Mouse (Mus musculus): ENCODE data around the gene Maz. TPM values are rescaled to one million over a fixed set of nuclear protein-coding genes. Genes with fewer than 3 reads are reported as not detected.

The Maz gene
- polyA plus RNA-seq, 1 experiment from 2014 or later, result 42.2 TPM

DNA sequence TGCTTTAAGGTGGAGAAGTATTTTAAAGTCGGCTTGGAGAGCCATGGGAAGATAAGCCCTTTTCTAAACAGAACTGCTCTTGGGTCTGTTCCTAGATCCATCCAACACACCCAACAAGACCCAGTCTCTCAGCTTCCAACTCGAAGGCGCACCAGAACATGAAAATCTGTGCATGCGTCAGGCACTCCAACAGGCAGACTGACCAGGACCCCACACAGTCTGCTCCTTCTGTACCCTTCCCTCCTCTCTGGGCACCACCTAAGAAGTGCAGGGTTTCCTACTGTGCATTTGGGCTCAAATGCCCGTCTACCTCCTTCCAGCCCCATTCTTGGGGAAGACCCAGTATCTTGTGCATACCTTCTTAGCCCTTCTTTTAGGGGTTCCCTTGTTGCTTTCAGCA is 6.3 kb downstream of the Maz start:
- ATAC-seq (ENCODE audit: low read depth), result no peak
- 65% methylated on average over 5 of the region's 5 CpGs for WGBS (ENCODE audit: insufficient replicate concordance)
- H3K4me1 ChIP-seq (replicated peaks), result peaks cover 85% of the 10 kb centered on the region
- peak overlapping the region; percentile 44 for H3K4me3 ChIP-seq (replicated peaks)
- peak overlapping the region; percentile 49 for H3K9ac ChIP-seq
- no peaks in the 10 kb centered on the region for H3K9me3 ChIP-seq (replicated peaks)
- no peaks in the 10 kb centered on the region for H3K27me3 ChIP-seq
- H3K36me3 ChIP-seq, result peaks cover 43% of the 10 kb centered on the region
- DNase-seq, result no peak
- H3K27ac ChIP-seq, result peak overlapping the region; percentile 47; the same call in 1 of the 2 replicates
- H3K4me2 ChIP-seq, result peak overlapping the region; percentile 99

- no peak for ATAC-seq (ENCODE audit: low read depth)
- Histone ChIP-seq H3K9me3 (replicated peaks) (no peaks in the 10 kb centered on the region), H3K4me2 (peak overlapping the region; percentile 99), H3K27ac (peak overlapping the region; percentile 32; the same call in 1 of the 2 replicates), H3K27me3 (no peaks in the 10 kb centered on the region), H3K4me1 (replicated peaks) (peaks cover 85% of the 10 kb centered on the region), H3K36me3 (peaks cover 43% of the 10 kb centered on the region), H3K9ac (no peak overlapping the region), H3K4me3 (replicated peaks) (peak overlapping the region; percentile 44; the same call in 1 of the 2 replicates)
- 50% methylated on average over 3 of the region's 3 CpGs for whole genome bisulfite sequencing (ENCODE audit: insufficient replicate concordance)
- DNase-seq, result no peak
These were observed 6.8 kb downstream of the Maz start for GRCm38 (mm10) chr7:127020031-127020430.

- no peaks in the 10 kb centered on the region for H3K27me3 ChIP-seq
- no peaks in the 10 kb centered on the region for H3K9me3 ChIP-seq (replicated peaks)
- no peak for DNase-seq
- H3K36me3 ChIP-seq, result peaks cover 42% of the 10 kb centered on the region
- WGBS (ENCODE audit: insufficient replicate concordance), result 73% methylated on average over 14 of the region's 14 CpGs
- no peak for ATAC-seq (ENCODE audit: low read depth)
- peaks cover 85% of the 10 kb centered on the region for H3K4me1 ChIP-seq (replicated peaks)
- H3K27ac ChIP-seq, result no peak overlapping the region
- H3K4me3 ChIP-seq (replicated peaks), result no peak overlapping the region
- no peak overlapping the region for H3K9ac ChIP-seq
- H3K4me2 ChIP-seq, result peak overlapping the region; percentile 99; the same call in 1 of the 2 replicates
These were observed 7.4 kb downstream of the Maz start for GRCm38 (mm10) chr7:127019306-127019960.

- H3K4me3 ChIP-seq (replicated peaks), result no peak overlapping the region
- H3K9ac ChIP-seq, result peak overlapping the region; percentile 48; the same call in 1 of the 2 replicates
- peaks cover 85% of the 10 kb centered on the region for H3K4me1 ChIP-seq (replicated peaks)
- ATAC-seq (ENCODE audit: low read depth) (no peak), DNase-seq (no peak)
- H3K36me3 ChIP-seq, result peaks cover 34% of the 10 kb centered on the region
- no peaks in the 10 kb centered on the region for H3K9me3 ChIP-seq (replicated peaks)
- no peaks in the 10 kb centered on the region for H3K27me3 ChIP-seq
- H3K27ac ChIP-seq, result peak overlapping the region; percentile 56
- 0 out of 2 replicates have a peak overlapping the region, but pooled peaks have one; percentile 19 for H3K4me2 ChIP-seq
- WGBS (ENCODE audit: insufficient replicate concordance), result 79% methylated on average over 15 of the region's 15 CpGs
These were observed 8.2 kb downstream of the Maz start for GRCm38 (mm10) chr7:127018416-127019305.

DNA sequence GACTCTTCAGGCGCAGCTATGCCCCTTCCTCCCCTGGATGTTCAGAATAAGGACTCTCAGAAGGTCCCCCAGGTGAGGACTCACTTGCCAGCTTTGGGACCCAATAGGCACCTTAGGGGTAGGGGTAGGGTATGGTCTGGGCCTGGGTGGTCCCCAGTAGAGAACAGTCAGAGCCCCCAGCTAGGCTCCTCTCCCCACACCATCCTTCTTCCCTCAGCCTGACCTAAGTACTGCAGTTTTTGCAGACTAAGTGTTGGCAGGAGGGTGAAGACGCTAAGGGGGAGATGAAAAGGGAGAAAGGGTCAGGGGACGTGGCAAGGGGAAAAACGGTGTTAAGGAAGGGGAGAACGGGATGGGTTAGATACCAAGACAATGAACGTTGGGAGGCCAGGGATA is 8.9 kb downstream of the Maz start:
- DNase-seq (no peak), ATAC-seq (ENCODE audit: low read depth) (no peak)
- H3K4me2 ChIP-seq, result 0 out of 2 replicates have a peak overlapping the region, but pooled peaks have one; percentile 19
- no peaks in the 10 kb centered on the region for H3K9me3 ChIP-seq (replicated peaks)
- peak overlapping the region; percentile 56 for H3K27ac ChIP-seq
- H3K4me3 ChIP-seq (replicated peaks), result no peak overlapping the region
- H3K9ac ChIP-seq, result peak overlapping the region; percentile 48; the same call in 1 of the 2 replicates
- H3K4me1 ChIP-seq (replicated peaks), result peaks cover 85% of the 10 kb centered on the region
- no peaks in the 10 kb centered on the region for H3K27me3 ChIP-seq
- WGBS (ENCODE audit: insufficient replicate concordance), result 57% methylated on average over 6 of the region's 6 CpGs
- H3K36me3 ChIP-seq, result peaks cover 34% of the 10 kb centered on the region

- H3K4me3 ChIP-seq (replicated peaks), result peak within 1 kb of the TSS; percentile 86
- DNase-seq (peak; percentile 97), ATAC-seq (ENCODE audit: low read depth) (peak; percentile 81)
- H3K27ac ChIP-seq, result peak within 1 kb of the TSS; percentile 93
- no peaks in the 10 kb centered on the region for H3K27me3 ChIP-seq
- no peaks in the 10 kb centered on the region for H3K9me3 ChIP-seq (replicated peaks)
- H3K4me2 ChIP-seq, result peak within 1 kb of the TSS; percentile 95
- H3K9ac ChIP-seq, result peak within 1 kb of the TSS; percentile 94
- peaks cover 32% of the 10 kb centered on the region for H3K36me3 ChIP-seq
- peaks cover 84% of the 10 kb centered on the region for H3K4me1 ChIP-seq (replicated peaks)
- 5% methylated on average over 39 of the region's 39 CpGs for whole genome bisulfite sequencing (ENCODE audit: insufficient replicate concordance)
These were observed 9.6 kb downstream of the Maz start, which contains the start of gene Pagr1a for GRCm38 (mm10) chr7:127016971-127017949. Gene Pagr1a, minus strand, starts transcription at chr7:127017352.

DNA sequence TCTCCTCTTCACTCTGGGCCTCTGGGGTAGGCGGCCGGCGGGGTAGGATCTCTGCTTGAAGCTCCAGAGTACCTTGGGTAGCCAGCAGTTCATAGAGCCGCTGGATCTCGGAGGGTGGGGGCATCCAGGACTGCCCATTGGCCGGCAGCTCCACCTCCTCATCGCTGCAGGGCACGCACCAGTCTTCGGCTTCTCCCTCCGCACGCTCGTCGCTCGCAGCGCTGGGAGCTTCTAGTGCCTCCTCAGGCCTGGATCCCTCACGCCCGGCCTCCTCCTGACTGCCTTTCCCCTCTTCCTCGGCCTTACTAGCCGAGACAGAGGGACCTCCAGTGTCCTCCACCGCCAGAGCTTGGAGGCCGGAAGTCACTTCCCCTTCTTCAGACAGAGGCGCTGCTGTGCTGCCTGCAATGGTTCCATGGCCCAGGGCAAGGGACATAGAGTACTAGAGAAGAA is 10.3 kb downstream of the Maz start:
- peak; percentile 66 for DNase-seq
- peaks cover 83% of the 10 kb centered on the region for H3K4me1 ChIP-seq (replicated peaks)
- peak overlapping the region; percentile 95 for H3K4me2 ChIP-seq
- peak overlapping the region; percentile 94 for H3K9ac ChIP-seq
- peak overlapping the region; percentile 86 for H3K4me3 ChIP-seq (replicated peaks)
- H3K27me3 ChIP-seq, result no peaks in the 10 kb centered on the region
- peak; percentile 69 for ATAC-seq (ENCODE audit: low read depth)
- H3K36me3 ChIP-seq, result peaks cover 24% of the 10 kb centered on the region
- no peaks in the 10 kb centered on the region for H3K9me3 ChIP-seq (replicated peaks)
- peak overlapping the region; percentile 93 for H3K27ac ChIP-seq
- 0% methylated on average over 22 of the region's 22 CpGs for WGBS (ENCODE audit: insufficient replicate concordance)

GRCm38 (mm10) chr7:127016481-127016485 is 10.6 kb downstream of the Maz start, which contains the start of gene Pagr1b:
Gene Pagr1b, minus strand, starts transcription at chr7:127016484.
- H3K4me2 ChIP-seq, result peak within 1 kb of the TSS; percentile 95
- H3K9ac ChIP-seq, result peak within 1 kb of the TSS; percentile 94
- peak within 1 kb of the TSS; percentile 86 for H3K4me3 ChIP-seq (replicated peaks)
- H3K4me1 ChIP-seq (replicated peaks), result peaks cover 83% of the 10 kb centered on the region
- H3K36me3 ChIP-seq, result peaks cover 24% of the 10 kb centered on the region
- no peaks in the 10 kb centered on the region for H3K27me3 ChIP-seq
- peak within 1 kb of the TSS; percentile 93 for H3K27ac ChIP-seq
- no peaks in the 10 kb centered on the region for H3K9me3 ChIP-seq (replicated peaks)
- ATAC-seq (ENCODE audit: low read depth), result no peak
- no peak for DNase-seq

DNA sequence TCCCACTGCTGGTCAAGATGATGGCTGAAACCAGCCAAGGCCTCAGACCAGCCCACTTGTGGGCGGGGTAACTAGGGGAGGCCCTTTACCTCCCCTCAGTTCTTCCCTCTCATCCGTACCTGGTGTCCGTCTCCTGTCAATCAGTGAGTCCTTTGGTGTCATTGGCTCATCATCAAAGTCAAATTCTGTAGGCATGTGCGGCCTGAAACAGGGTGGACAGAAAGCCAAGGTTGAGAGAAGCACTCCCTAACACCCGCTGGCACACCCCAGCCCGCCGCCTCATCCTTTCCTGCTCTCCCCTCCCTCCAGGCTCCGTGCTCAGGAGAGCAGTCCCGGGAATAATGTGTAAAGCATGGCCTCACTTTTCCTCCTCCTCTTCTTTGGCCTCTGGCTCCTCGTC is 10.8 kb downstream of the Maz start:
- WGBS (ENCODE audit: insufficient replicate concordance), result 3% methylated on average over 10 of the region's 10 CpGs
- peaks cover 82% of the 10 kb centered on the region for H3K4me1 ChIP-seq (replicated peaks)

DNA sequence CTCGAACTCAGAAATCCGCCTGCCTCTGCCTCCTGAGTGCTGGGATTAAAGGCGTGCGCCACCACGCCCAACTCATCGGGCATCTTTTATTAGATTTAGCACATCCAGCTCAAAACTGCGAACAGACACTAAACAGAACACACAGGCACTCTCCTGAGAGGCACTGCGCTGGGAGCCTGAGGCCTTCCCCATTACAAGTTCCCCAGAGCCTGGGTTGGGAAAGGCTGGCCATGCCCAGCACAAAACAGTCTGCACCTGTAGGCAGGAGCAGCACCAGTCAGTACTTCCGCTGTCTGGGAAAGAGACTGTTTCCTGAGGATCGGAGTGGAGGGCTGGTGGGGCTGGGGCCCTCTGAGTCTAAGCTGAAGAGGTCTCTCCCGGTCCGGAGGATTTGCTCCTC is 11.8 kb downstream of the Maz start:
- DNase-seq (no peak), ATAC-seq (ENCODE audit: low read depth) (no peak)
- H3K27me3 ChIP-seq, result no peaks in the 10 kb centered on the region
- peak overlapping the region; percentile 94 for H3K9ac ChIP-seq
- H3K4me1 ChIP-seq (replicated peaks), result peaks cover 81% of the 10 kb centered on the region
- peak overlapping the region; percentile 93 for H3K27ac ChIP-seq
- no peaks in the 10 kb centered on the region for H3K9me3 ChIP-seq (replicated peaks)
- peak overlapping the region; percentile 86; the same call in 1 of the 2 replicates for H3K4me3 ChIP-seq (replicated peaks)
- peak overlapping the region; percentile 95 for H3K4me2 ChIP-seq
- 86% methylated on average over 12 of the region's 12 CpGs for WGBS (ENCODE audit: insufficient replicate concordance)
- peaks cover 24% of the 10 kb centered on the region for H3K36me3 ChIP-seq

More for the DNA sequence above, 10.8 kb downstream of the Maz start:
- H3K4me3 ChIP-seq (replicated peaks), result peak overlapping the region; percentile 86
- peak overlapping the region; percentile 95 for H3K4me2 ChIP-seq
- peaks cover 24% of the 10 kb centered on the region for H3K36me3 ChIP-seq
- no peaks in the 10 kb centered on the region for H3K27me3 ChIP-seq
- DNase-seq, result peak; percentile 66
- H3K9ac ChIP-seq, result peak overlapping the region; percentile 94
- peak overlapping the region; percentile 93 for H3K27ac ChIP-seq
- no peaks in the 10 kb centered on the region for H3K9me3 ChIP-seq (replicated peaks)
- ATAC-seq (ENCODE audit: low read depth), result peak; percentile 52

DNA sequence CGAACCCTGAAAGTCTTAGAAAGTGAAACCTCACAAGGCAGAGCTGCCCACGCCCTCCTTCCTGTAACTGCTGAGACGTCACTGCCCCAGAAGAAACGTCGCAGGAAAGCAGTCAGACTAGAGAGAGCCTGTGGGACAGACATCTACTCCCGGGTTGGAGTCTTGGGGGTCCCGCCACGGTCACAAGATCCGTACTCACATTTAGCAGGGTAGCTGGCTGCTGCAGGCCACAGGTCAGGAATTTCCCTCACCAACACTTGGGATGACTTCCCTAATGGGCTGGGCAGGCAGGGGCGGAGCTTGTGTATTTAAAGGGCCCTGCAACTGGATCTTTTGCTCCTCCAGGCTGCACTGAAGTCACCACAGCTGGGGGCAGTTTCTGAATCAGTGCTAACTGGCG is 12.5 kb downstream of the Maz start, which contains the start of gene Mvp:
Gene Mvp (minus strand): TSS at position 302 of the 400 bp plus-strand sequence.
- Histone ChIP-seq H3K27ac (peak within 1 kb of the TSS; percentile 93), H3K4me2 (peak within 1 kb of the TSS; percentile 95), H3K27me3 (no peaks in the 10 kb centered on the region), H3K4me3 (replicated peaks) (peak within 1 kb of the TSS; percentile 86), H3K36me3 (peaks cover 24% of the 10 kb centered on the region), H3K4me1 (replicated peaks) (peaks cover 85% of the 10 kb centered on the region), H3K9ac (peak within 1 kb of the TSS; percentile 94), H3K9me3 (replicated peaks) (no peaks in the 10 kb centered on the region)
- 24% methylated on average over 11 of the region's 11 CpGs for WGBS (ENCODE audit: insufficient replicate concordance)
- no peak for ATAC-seq (ENCODE audit: low read depth)
- peak; percentile 48 for DNase-seq
